In the genomic region with DNA sequence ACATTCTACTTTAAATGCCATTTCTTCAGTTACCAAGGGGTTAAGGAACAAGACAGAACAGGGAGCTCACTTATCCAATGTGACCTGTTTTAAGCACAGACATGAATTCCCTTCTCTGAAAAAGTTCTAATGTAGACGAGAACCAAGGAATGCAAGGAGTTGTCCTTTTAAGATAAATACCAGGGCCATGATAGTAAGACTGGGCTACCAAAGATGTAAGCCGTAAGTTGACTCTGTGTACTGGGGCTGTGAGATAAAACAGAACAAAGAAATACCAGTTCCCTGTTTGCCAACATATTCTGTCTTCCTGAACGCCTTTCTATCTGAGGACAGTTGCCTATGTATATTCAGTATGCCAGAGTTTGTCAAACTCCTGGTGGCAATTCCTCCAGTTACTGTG, we compare ENCODE assay signal across 26 mouse cellular contexts.
"Had no signal": no experiment of that assay in that cellular context is flagged by ENCODE, and none has a peak within 500 bp of the region (broad histone marks: within the 10 kb centered on the region; RNA-seq: fewer than 3 reads in every experiment).

No protein-coding gene starts in this region.

- H3K9ac ChIP-seq: embryonic facial prominence, embryonic 12.5 days; embryonic facial prominence, embryonic 13.5 days; embryonic facial prominence, embryonic 15.5 days; forebrain, embryonic 12.5 days; forebrain, embryonic 13.5 days; forebrain, embryonic 15.5 days; forebrain, postnatal 0 days had no signal

- H3K4me3 ChIP-seq: embryonic facial prominence, embryonic 10.5 days; embryonic facial prominence, embryonic 12.5 days; embryonic facial prominence, embryonic 13.5 days; embryonic facial prominence, embryonic 15.5 days; erythroblast, embryonic 14.5 days; forebrain, embryonic 10.5 days; forebrain, embryonic 12.5 days; forebrain, embryonic 13.5 days; forebrain, embryonic 15.5 days; gastrocnemius, adult 2 months; heart, adult 2 months; heart, embryonic 10.5 days had no signal

- H3K27me3 ChIP-seq: embryonic facial prominence, embryonic 12.5 days; embryonic facial prominence, embryonic 13.5 days; embryonic facial prominence, embryonic 15.5 days; forebrain, embryonic 12.5 days; forebrain, embryonic 13.5 days; forebrain, embryonic 15.5 days had no signal

- H3K27ac ChIP-seq: embryonic facial prominence, embryonic 10.5 days; embryonic facial prominence, embryonic 12.5 days; embryonic facial prominence, embryonic 13.5 days; embryonic facial prominence, embryonic 15.5 days; forebrain, embryonic 10.5 days; forebrain, embryonic 12.5 days; forebrain, embryonic 13.5 days; forebrain, embryonic 15.5 days; gastrocnemius, adult 2 months; heart, adult 2 months; heart, embryonic 10.5 days had no signal

- H3K4me2 ChIP-seq: embryonic facial prominence, embryonic 12.5 days; embryonic facial prominence, embryonic 13.5 days; embryonic facial prominence, embryonic 15.5 days; forebrain, embryonic 12.5 days; forebrain, embryonic 13.5 days; forebrain, embryonic 15.5 days had no signal

- DNase-seq: cerebellum, adult 9-10 months; cerebellum, postnatal 10 days; cerebellum, postnatal 14 days; cerebellum, postnatal 25 days; cerebellum, postnatal 36 days; embryo, embryonic 11 days; forebrain, postnatal 0 days; gastrocnemius, adult 2 months; gastrocnemius, postnatal 10 days; gastrocnemius, postnatal 14 days; gastrocnemius, postnatal 25 days; gastrocnemius, postnatal 36 days; heart, adult 11 months; heart, adult 2 months had no signal

- H3K4me1 ChIP-seq: embryonic facial prominence, embryonic 10.5 days; embryonic facial prominence, embryonic 12.5 days; embryonic facial prominence, embryonic 15.5 days; forebrain, embryonic 10.5 days; forebrain, embryonic 12.5 days; forebrain, embryonic 13.5 days; forebrain, embryonic 15.5 days; heart, embryonic 10.5 days had no signal

- H3K36me3 ChIP-seq: embryonic facial prominence, embryonic 10.5 days; embryonic facial prominence, embryonic 12.5 days; embryonic facial prominence, embryonic 13.5 days; embryonic facial prominence, embryonic 15.5 days; forebrain, embryonic 10.5 days; forebrain, embryonic 12.5 days; forebrain, embryonic 15.5 days; heart, embryonic 10.5 days had no signal

- ATAC-seq: forebrain, embryonic 13.5 days; forebrain, embryonic 14.5 days; forebrain, embryonic 15.5 days; forebrain, embryonic 16.5 days; forebrain, postnatal 0 days had no signal

- H3K9me3 ChIP-seq: embryonic facial prominence, embryonic 10.5 days; embryonic facial prominence, embryonic 12.5 days; embryonic facial prominence, embryonic 13.5 days; embryonic facial prominence, embryonic 15.5 days; forebrain, embryonic 10.5 days; forebrain, embryonic 12.5 days; forebrain, embryonic 13.5 days; forebrain, embryonic 15.5 days; heart, embryonic 10.5 days had no signal
